Mouse (Mus musculus) limb, embryonic 10.5 days (tissue): ENCODE measurements around the gene Tiam1. TPM values are rescaled to one million over a fixed set of nuclear protein-coding genes. Genes with fewer than 3 reads are reported as not detected.

ENCODE experiments used
- DNase-seq: peaks from one replicate; pipeline ENCODE4 v3.0.0-alpha.2; 2017; ENCODE audit warnings: low spot score
- H3K27ac ChIP-seq: fragments of 300-500 bp; sonication (generic); 2 replicates; pipeline ENCODE4 v1.5.1; 2016; ENCODE audit warnings: mild to moderate bottlenecking
- H3K27me3 ChIP-seq: fragments of 300-500 bp; sonication (generic); 2 replicates; pipeline ENCODE4 v1.6.1; 2016; ENCODE audit warnings: low read depth, mild to moderate bottlenecking; ENCODE audit not compliant: poor library complexity, severe bottlenecking
- H3K36me3 ChIP-seq: fragments of 300-500 bp; sonication (generic); 2 replicates; pipeline ENCODE4 v1.6.1; 2016; ENCODE audit warnings: mild to moderate bottlenecking, moderate library complexity
- H3K4me1 ChIP-seq: fragments of 300-500 bp; sonication (generic); 2 replicates; pipeline ENCODE4 v1.6.1; 2016
- H3K4me3 ChIP-seq: fragments of 300-500 bp; sonication (generic); 2 replicates; pipeline ENCODE4 v1.5.1; 2016; ENCODE audit warnings: mild to moderate bottlenecking, moderate library complexity
- H3K9me3 ChIP-seq: fragments of 300-500 bp; sonication (generic); replicated peaks from 2 replicates; pipeline ENCODE4 v1.6.1; 2016; ENCODE audit warnings: mild to moderate bottlenecking
- WGBS: fragments of 180-500 bp; shearing (Covaris S2); methylation state at CpG from one replicate; pipeline ENCODE4 v1.1.7; 2016; 5-methylcytosine and 5-hydroxymethylcytosine counted together
- polyA plus RNA-seq: library from polyadenylated mRNA; unstranded; fragments of >200 nt; fragmentation: Nextera tagmentation; extraction: Ambion mirVana; gene quantifications from 2 replicates; pipeline ENCODE4 v1.2.1, GENCODE M21; 2016

Gene Tiam1
- polyA plus RNA-seq, 1 experiment from 2014 or later = 30.8 TPM

DNA sequence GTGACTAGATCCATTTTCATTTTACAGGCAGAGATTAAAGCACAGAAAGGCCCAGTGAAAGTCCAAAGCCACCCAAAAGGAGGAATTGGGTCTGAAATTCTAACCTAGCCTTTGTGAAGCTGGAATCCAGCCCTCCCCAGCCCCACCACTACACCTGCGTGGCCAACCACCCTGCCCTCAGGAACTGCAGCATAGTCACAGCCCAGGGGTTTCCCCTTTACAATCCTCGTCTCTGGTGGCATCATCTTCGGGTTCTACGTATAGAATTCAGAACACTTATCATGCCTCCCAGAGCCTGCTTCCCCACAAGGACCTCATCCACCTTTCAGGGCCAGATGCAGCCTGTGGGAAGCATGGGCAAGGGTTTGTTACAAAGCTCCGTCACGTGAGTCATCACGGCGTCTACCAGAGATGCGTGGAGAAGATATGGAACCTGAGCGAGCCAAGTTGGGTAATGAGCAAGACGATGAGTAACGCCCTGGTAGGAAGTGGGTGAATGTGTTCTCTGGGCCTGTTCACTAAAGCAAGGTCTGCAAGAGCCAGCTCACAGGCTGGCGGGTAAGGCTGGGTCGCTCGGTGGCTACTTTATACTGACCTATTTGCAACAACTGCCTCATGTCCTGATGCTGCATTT lies 170.6 kb downstream of the Tiam1 start:
- Histone ChIP-seq H3K27ac (no peak overlapping the region), H3K36me3 (0 out of 2 replicates have a peak, but pooled peaks cover 7% of the 10 kb centered on the region), H3K9me3 (no peaks in the 10 kb centered on the region), H3K4me3 (no peak overlapping the region), H3K4me1 (peaks cover 14% of the 10 kb centered on the region), H3K27me3 (no peaks in the 10 kb centered on the region)
- WGBS = 93% methylated on average over 15 of the region's 15 CpGs
- no peak for DNase-seq

DNA sequence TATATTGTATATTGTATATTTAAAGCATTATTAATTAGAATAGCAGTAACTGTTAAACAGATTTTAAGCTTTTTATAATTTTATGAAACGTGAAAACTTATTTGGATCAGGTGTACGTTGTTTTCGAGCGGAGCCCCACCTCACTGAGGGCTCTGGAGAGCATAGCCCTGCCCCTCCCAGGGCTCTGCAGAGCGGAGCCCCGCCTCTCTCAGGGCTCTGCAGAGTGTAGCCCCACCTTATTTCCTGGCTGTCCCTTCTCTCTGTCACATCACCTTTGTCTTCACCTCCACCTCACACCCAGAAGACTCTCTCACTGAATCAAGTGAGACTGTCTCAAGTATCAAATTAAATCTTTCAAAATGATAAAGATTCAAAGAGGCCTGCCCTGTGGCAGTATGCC lies 171.6 kb downstream of the Tiam1 start:
- Histone ChIP-seq H3K9me3 (no peaks in the 10 kb centered on the region), H3K27ac (no peak overlapping the region), H3K36me3 (0 out of 2 replicates have a peak, but pooled peaks cover 7% of the 10 kb centered on the region), H3K27me3 (no peaks in the 10 kb centered on the region), H3K4me1 (peaks cover 14% of the 10 kb centered on the region), H3K4me3 (no peak overlapping the region)
- 93% methylated on average over 6 of the region's 6 CpGs for WGBS
- DNase-seq = no peak

DNA sequence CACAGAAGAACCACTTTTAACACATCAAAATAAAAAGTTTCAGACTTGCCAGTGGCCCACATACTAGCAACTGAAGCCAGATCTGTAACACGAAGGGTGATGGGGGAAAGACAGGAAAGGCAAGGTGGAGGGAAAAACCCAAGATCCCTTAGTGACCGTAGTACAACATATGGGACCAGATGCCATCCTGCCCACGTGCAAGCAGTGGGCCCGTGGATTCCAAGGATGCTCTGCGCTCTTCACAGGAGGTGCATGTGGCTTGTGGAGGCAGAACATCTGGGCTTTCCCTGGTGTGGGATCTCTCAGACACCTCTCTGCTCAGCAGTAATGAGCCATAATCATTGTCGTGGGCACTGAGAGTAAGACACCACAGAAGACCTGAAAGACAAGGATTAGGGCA lies 175.5 kb downstream of the Tiam1 start:
- H3K9me3 ChIP-seq = no peaks in the 10 kb centered on the region
- H3K4me3 ChIP-seq = no peak overlapping the region
- no peak for DNase-seq
- H3K27me3 ChIP-seq = no peaks in the 10 kb centered on the region
- peaks cover 7% of the 10 kb centered on the region for H3K4me1 ChIP-seq
- no peak overlapping the region for H3K27ac ChIP-seq
- H3K36me3 ChIP-seq = peaks cover 19% of the 10 kb centered on the region
- WGBS = 82% methylated on average over 6 of the region's 6 CpGs

- Histone ChIP-seq H3K4me1 (peaks cover 35% of the 10 kb centered on the region), H3K9me3 (no peaks in the 10 kb centered on the region), H3K27ac (no peak overlapping the region), H3K36me3 (peaks cover 12% of the 10 kb centered on the region), H3K4me3 (no peak overlapping the region), H3K27me3 (no peaks in the 10 kb centered on the region)
- WGBS = 95% methylated on average over 14 of the region's 14 CpGs
- no peak for DNase-seq
Observed at GRCm38 (mm10) chr16:89962876-89963275, 180.7 kb downstream of the Tiam1 start.

DNA sequence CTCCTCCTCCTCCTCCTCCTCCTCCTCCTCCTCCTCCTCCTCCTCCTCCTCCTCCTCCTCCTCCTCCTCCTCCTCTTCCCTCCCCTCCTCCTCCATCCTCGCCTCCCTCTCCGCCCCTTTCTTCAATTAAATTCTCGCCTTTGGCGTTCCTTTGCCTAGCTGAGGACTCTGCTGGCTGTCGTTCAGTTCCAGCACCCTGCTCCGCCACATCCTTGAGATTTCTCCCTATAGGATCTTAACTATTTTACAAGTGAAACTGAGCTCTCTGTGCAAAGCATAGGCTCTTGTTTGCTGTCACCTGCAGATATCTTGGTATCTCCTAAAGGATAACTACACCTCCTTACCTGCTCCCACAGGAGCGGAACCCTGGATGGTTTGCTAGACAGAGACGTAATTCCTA lies 182.7 kb downstream of the Tiam1 start:
- H3K36me3 ChIP-seq = peaks cover 12% of the 10 kb centered on the region
- peak overlapping the region; percentile 54 for H3K4me3 ChIP-seq
- peaks cover 45% of the 10 kb centered on the region for H3K4me1 ChIP-seq
- H3K27me3 ChIP-seq = no peaks in the 10 kb centered on the region
- peak overlapping the region; percentile 72 for H3K27ac ChIP-seq
- 23% methylated on average over 6 of the region's 8 CpGs for WGBS
- H3K9me3 ChIP-seq = no peaks in the 10 kb centered on the region
- DNase-seq = no peak

DNA sequence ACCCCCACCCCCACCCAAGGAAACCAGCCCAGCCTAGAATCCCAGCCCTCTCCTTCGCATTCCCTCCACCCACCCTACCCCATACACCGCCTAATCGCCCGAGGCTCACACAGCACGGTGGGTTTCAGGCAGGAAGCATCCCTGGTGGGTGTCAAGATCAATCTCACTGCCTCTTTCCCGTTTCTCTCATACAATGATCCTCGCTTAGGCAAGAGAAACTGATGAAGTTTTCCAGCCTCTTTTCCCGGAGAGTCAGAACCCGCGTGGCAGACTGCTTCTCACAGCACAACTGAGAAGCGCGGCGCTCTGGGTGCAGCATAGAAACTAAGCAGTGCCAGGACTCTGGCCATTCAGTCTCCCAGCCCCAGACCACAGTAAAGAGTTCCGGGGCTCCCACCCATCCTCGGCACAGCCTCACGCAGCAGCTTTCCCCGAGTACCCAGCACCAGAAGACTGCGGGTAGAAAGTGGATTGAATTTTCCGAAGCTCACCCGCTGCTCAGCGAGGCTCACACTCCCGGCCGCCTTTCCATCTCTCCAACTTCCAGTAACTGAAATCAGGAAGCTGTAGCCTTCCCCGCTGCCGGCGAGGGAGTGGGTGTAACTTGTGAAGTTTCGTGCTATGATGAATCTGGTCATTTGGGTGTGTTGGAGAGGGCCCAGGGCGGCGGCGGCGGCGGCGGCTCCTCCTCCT lies 183.2 kb downstream of the Tiam1 start:
- DNase-seq = peak; percentile 71
- Histone ChIP-seq H3K4me1 (peaks cover 50% of the 10 kb centered on the region), H3K27me3 (no peaks in the 10 kb centered on the region), H3K4me3 (peak overlapping the region; percentile 54), H3K36me3 (peaks cover 12% of the 10 kb centered on the region), H3K9me3 (no peaks in the 10 kb centered on the region), H3K27ac (peak overlapping the region; percentile 72)
- under 1% methylated on average over 33 of the region's 33 CpGs for WGBS

DNA sequence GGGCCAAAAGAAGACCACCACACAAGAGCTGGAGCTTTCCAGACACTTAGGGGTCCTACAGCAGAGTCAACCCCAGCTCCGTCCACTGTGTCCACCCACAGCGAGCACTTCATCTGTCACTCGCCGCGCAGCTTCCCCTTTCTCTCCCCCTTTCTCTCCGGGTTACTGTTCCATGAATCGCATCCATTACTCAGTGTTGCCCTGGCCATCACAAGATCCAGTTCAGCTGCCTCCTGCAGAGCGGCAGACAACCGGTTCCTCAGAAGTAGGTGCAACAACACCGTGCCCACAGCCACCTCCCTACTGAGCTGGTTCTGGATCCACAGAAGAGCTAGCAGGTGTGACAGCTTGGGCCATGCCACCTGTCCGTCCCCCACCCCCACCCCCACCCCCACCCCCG lies 184.6 kb downstream of the Tiam1 start:
- WGBS = 25% methylated on average over 12 of the region's 12 CpGs
- Histone ChIP-seq H3K9me3 (no peaks in the 10 kb centered on the region), H3K36me3 (peaks cover 11% of the 10 kb centered on the region), H3K27ac (no peak overlapping the region), H3K27me3 (no peaks in the 10 kb centered on the region), H3K4me3 (peak overlapping the region; percentile 7; the same call in 1 of the 2 replicates), H3K4me1 (peaks cover 63% of the 10 kb centered on the region)
- DNase-seq = no peak

DNA sequence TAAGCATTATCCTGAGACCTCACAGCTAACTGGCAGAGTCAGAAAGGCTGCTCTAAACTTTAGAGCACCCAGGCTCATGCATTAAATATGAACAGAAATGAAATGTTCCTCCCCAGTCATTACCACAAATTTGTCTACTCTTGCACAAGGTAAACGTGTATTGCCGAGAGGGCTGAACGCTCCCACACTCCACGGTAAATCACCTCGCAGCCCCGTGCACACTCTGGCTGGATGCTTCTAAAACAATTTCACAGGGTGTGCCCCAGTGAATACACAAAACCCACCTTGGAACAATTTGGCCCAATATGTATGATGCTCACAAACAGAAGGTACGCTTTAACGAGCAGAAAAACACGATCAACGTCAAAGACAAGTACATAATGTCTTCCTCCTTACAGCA lies 185.5 kb downstream of the Tiam1 start:
- Histone ChIP-seq H3K4me1 (peaks cover 67% of the 10 kb centered on the region), H3K27ac (no peak overlapping the region)
- WGBS = 69% methylated on average over 10 of the region's 10 CpGs

GRCm38 (mm10) chr16:89954525-89954924 lies 189.0 kb downstream of the Tiam1 start:
- Histone ChIP-seq H3K36me3 (peaks cover 28% of the 10 kb centered on the region), H3K4me1 (peaks cover 48% of the 10 kb centered on the region), H3K9me3 (no peaks in the 10 kb centered on the region), H3K27me3 (no peaks in the 10 kb centered on the region), H3K4me3 (no peak overlapping the region), H3K27ac (peak overlapping the region; percentile 39; the same call in 1 of the 2 replicates)
- WGBS = 57% methylated on average over 8 of the region's 8 CpGs
- no peak for DNase-seq

More for the DNA sequence above, 185.5 kb downstream of the Tiam1 start:
- DNase-seq = no peak
- no peaks in the 10 kb centered on the region for H3K27me3 ChIP-seq
- no peak overlapping the region for H3K4me3 ChIP-seq
- no peaks in the 10 kb centered on the region for H3K9me3 ChIP-seq
- H3K36me3 ChIP-seq = peaks cover 16% of the 10 kb centered on the region

GRCm38 (mm10) chr16:89954114-89954513 lies 189.5 kb downstream of the Tiam1 start:
- peaks cover 28% of the 10 kb centered on the region for H3K36me3 ChIP-seq
- H3K4me3 ChIP-seq = no peak overlapping the region
- WGBS = 67% methylated on average over 1 of the region's 1 CpGs
- H3K4me1 ChIP-seq = peaks cover 46% of the 10 kb centered on the region
- peak overlapping the region; percentile 39 for H3K27ac ChIP-seq
- DNase-seq = no peak
- no peaks in the 10 kb centered on the region for H3K9me3 ChIP-seq
- no peaks in the 10 kb centered on the region for H3K27me3 ChIP-seq

- peaks cover 28% of the 10 kb centered on the region for H3K36me3 ChIP-seq
- H3K27ac ChIP-seq = no peak overlapping the region
- H3K4me1 ChIP-seq = peaks cover 38% of the 10 kb centered on the region
- 74% methylated on average over 5 of the region's 5 CpGs for WGBS
- no peak for DNase-seq
- H3K27me3 ChIP-seq = no peaks in the 10 kb centered on the region
- H3K9me3 ChIP-seq = no peaks in the 10 kb centered on the region
- H3K4me3 ChIP-seq = no peak overlapping the region
Observed at GRCm38 (mm10) chr16:89952821-89953220, 190.7 kb downstream of the Tiam1 start.

DNA sequence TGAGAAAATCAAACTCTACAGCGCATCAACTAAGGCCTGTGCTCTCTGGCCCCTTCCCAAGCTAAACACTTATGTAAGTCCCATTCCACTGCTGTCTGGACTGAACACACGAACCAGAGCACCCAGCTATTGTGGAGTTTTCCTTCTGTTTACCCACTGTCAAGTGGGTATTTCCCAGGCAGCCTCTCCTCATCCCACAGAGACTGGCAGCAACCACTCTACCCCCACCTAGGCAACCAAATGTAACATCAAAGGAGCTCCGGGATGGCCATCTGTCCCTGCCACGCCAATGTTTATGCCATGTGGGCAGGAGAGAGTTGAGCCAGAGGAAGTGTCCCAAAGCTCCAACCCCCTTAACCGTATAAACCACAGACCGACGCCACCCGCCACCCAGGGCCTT lies 192.8 kb downstream of the Tiam1 start:
- H3K4me1 ChIP-seq = peaks cover 39% of the 10 kb centered on the region
- H3K36me3 ChIP-seq = peaks cover 26% of the 10 kb centered on the region
- H3K4me3 ChIP-seq = no peak overlapping the region
- 59% methylated on average over 8 of the region's 8 CpGs for WGBS
- H3K27ac ChIP-seq = no peak overlapping the region
- DNase-seq = no peak
- H3K27me3 ChIP-seq = no peaks in the 10 kb centered on the region
- no peaks in the 10 kb centered on the region for H3K9me3 ChIP-seq

- Histone ChIP-seq H3K27ac (no peak overlapping the region), H3K36me3 (peaks cover 21% of the 10 kb centered on the region), H3K9me3 (no peaks in the 10 kb centered on the region), H3K27me3 (no peaks in the 10 kb centered on the region), H3K4me1 (peaks cover 39% of the 10 kb centered on the region), H3K4me3 (no peak overlapping the region)
- no peak for DNase-seq
- 77% methylated on average over 6 of the region's 6 CpGs for WGBS
Observed at GRCm38 (mm10) chr16:89950251-89950650, 193.3 kb downstream of the Tiam1 start.
